In genomic region chr6:38810121-38810475, GRCm38 (mm10) we compare ENCODE assay signal across 11 mouse cellular contexts.
DNase-seq lines count a peak whose midpoint lies in the region; ATAC-seq and TF ChIP-seq lines count a peak whose summit lies in the region.
"Had no signal": no experiment of that assay in that cellular context is flagged by ENCODE, and none has a peak within 500 bp of the region (broad histone marks: within the 10 kb centered on the region; RNA-seq: fewer than 3 reads in every experiment).

No protein-coding gene starts in this region.

- no peak for TF ChIP-seq POLR2A in heart, adult 2 months (IDR thresholded peaks at IDR 0.05; ENCODE audit: insufficient read depth, low read depth, low read length)

- no peaks in the 10 kb centered on the region for H3K9me3 ChIP-seq in liver, embryonic 12.5 days (replicated peaks)
- no peaks in the 10 kb centered on the region for H3K9me3 ChIP-seq in liver, postnatal 0 days (ENCODE audit: low read length)
- no peaks in the 10 kb centered on the region for H3K9me3 ChIP-seq in intestine, embryonic 16.5 days (ENCODE audit: control insufficient read depth, low read length)
- H3K9me3 ChIP-seq: forebrain, embryonic 12.5 days had no signal

- no peak for DNase-seq in heart, adult 2 months
- no peak for DNase-seq in heart, postnatal 36 days
- no peak for DNase-seq in liver, postnatal 0 days
- peak; percentile 55 for DNase-seq in naive thymus-derived CD4-positive, alpha-beta T cell, adult 2 months (ENCODE audit: low read depth)
- DNase-seq in gastrocnemius, postnatal 25 days: no peak
- DNase-seq: cerebellum, postnatal 14 days; spleen, adult 18-20 months had no signal

- peak; percentile 38; the same call in 1 of the 2 replicates for ATAC-seq in liver, embryonic 12.5 days
- ATAC-seq in liver, postnatal 0 days: no peak
- peak; percentile 81 for ATAC-seq in inflammation-experienced regulatory T-cells, adult 6 months
- ATAC-seq in intestine, embryonic 16.5 days: no peak

- H3K4me3 ChIP-seq in heart, adult 2 months: no peak overlapping the region
- H3K4me3 ChIP-seq in liver, embryonic 12.5 days: no peak overlapping the region
- no peak overlapping the region for H3K4me3 ChIP-seq in liver, postnatal 0 days (ENCODE audit: low read depth, low read length)
- H3K4me3 ChIP-seq in intestine, embryonic 16.5 days (ENCODE audit: low read length): no peak overlapping the region
- H3K4me3 ChIP-seq: forebrain, embryonic 12.5 days had no signal

- no peak for TF ChIP-seq EP300 in heart, adult 2 months (IDR thresholded peaks at IDR 0.05; ENCODE audit: insufficient read depth, low read depth, low read length)
- no peak for TF ChIP-seq EP300 in liver, postnatal 0 days (IDR thresholded peaks at IDR 0.05; ENCODE audit: low read depth)

- peaks cover 2% of the 10 kb centered on the region; the same call in 1 of the 2 replicates for H3K36me3 ChIP-seq in heart, adult 2 months (ENCODE audit: control insufficient read depth, insufficient read depth, low read length)
- H3K36me3 ChIP-seq in liver, embryonic 12.5 days: peaks cover 95% of the 10 kb centered on the region
- peaks cover 39% of the 10 kb centered on the region for H3K36me3 ChIP-seq in liver, postnatal 0 days (replicated peaks; ENCODE audit: insufficient read depth, low read length)
- H3K36me3 ChIP-seq in intestine, embryonic 16.5 days (ENCODE audit: control insufficient read depth, insufficient read depth, low read length): no peaks in the 10 kb centered on the region

- H3K9ac ChIP-seq in heart, adult 2 months (ENCODE audit: low read depth, low read length): no peak overlapping the region
- H3K9ac ChIP-seq in liver, embryonic 12.5 days: no peak overlapping the region
- no peak overlapping the region for H3K9ac ChIP-seq in liver, postnatal 0 days (replicated peaks)
- H3K9ac ChIP-seq in intestine, embryonic 16.5 days (ENCODE audit: low read depth, low read length): no peak overlapping the region
- H3K9ac ChIP-seq: forebrain, embryonic 12.5 days had no signal

- no peak for TF ChIP-seq CTCF in heart, adult 2 months (IDR thresholded peaks at IDR 0.05)
- no peak for TF ChIP-seq CTCF in liver, postnatal 0 days (IDR thresholded peaks at IDR 0.05; ENCODE audit: low read depth)

- peaks cover 11% of the 10 kb centered on the region; the same call in 1 of the 2 replicates for H3K4me1 ChIP-seq in heart, adult 2 months (ENCODE audit: control insufficient read depth, insufficient read depth, low read length)
- H3K4me1 ChIP-seq in liver, embryonic 12.5 days: peaks cover 71% of the 10 kb centered on the region
- H3K4me1 ChIP-seq in liver, postnatal 0 days (ENCODE audit: insufficient read depth): peaks cover 24% of the 10 kb centered on the region
- H3K4me1 ChIP-seq in intestine, embryonic 16.5 days (ENCODE audit: control insufficient read depth, insufficient read depth, low read length): peaks cover 12% of the 10 kb centered on the region

- no peak overlapping the region for H3K4me2 ChIP-seq in liver, embryonic 12.5 days
- no peak overlapping the region for H3K4me2 ChIP-seq in liver, postnatal 0 days (ENCODE audit: low read depth, low read length)
- H3K4me2 ChIP-seq in intestine, embryonic 16.5 days (ENCODE audit: low read depth, low read length): no peak overlapping the region
- H3K4me2 ChIP-seq: forebrain, embryonic 12.5 days had no signal

- WGBS in heart, adult 2 months: 41% methylated on average over 2 of the region's 2 CpGs
- 20% methylated on average over 2 of the region's 2 CpGs for WGBS in liver, embryonic 12.5 days (ENCODE audit: insufficient replicate concordance)
- WGBS in liver, postnatal 0 days (ENCODE audit: insufficient replicate concordance): 21% methylated on average over 2 of the region's 2 CpGs
- WGBS in intestine, embryonic 16.5 days: 48% methylated on average over 2 of the region's 2 CpGs

- 0 out of 2 replicates have a peak overlapping the region, but pooled peaks have one; percentile 3 for H3K27ac ChIP-seq in heart, adult 2 months
- peak overlapping the region; percentile 25 for H3K27ac ChIP-seq in liver, embryonic 12.5 days
- H3K27ac ChIP-seq in liver, postnatal 0 days (ENCODE audit: low read depth): no peak overlapping the region
- H3K27ac ChIP-seq in intestine, embryonic 16.5 days (ENCODE audit: low read length): no peak overlapping the region
- H3K27ac ChIP-seq: forebrain, embryonic 12.5 days had no signal

- no peaks in the 10 kb centered on the region for H3K27me3 ChIP-seq in heart, adult 2 months (ENCODE audit: control insufficient read depth, insufficient read depth, low read length)
- H3K27me3 ChIP-seq in liver, embryonic 12.5 days (replicated peaks): no peaks in the 10 kb centered on the region
- H3K27me3 ChIP-seq in liver, postnatal 0 days (ENCODE audit: insufficient read depth, low read length): no peaks in the 10 kb centered on the region
- H3K27me3 ChIP-seq in intestine, embryonic 16.5 days (replicated peaks; ENCODE audit: control insufficient read depth, insufficient read depth, low read length): no peaks in the 10 kb centered on the region
- H3K27me3 ChIP-seq: forebrain, embryonic 12.5 days had no signal

- intact Hi-C loops in heart, adult 2 months (cut with DNase I): no loop called here
- intact Hi-C loops in heart, postnatal 36 days (cut with DNase I): no loop called here

- H3K79me2 ChIP-seq in heart, adult 2 months (replicated peaks; ENCODE audit: control insufficient read depth, insufficient read depth, low read length): no peaks in the 10 kb centered on the region

Comparison
In these comparisons a context has a peak if more than half of its experiments do, and no peak if none do; other contexts are left out.
1. H3K27ac ChIP-seq: peak in heart, adult 2 months (single experiment) and liver, embryonic 12.5 days (single experiment); none in liver, postnatal 0 days (single experiment) and intestine, embryonic 16.5 days (single experiment).
2. ATAC-seq: peak in liver, embryonic 12.5 days (single experiment) and inflammation-experienced regulatory T-cells, adult 6 months (single experiment); none in liver, postnatal 0 days (single experiment) and intestine, embryonic 16.5 days (single experiment).